Mouse (Mus musculus): ENCODE data around the gene Atg4a-ps.
"Not testable (repeated sequence)": the region's sequence is repeated elsewhere in the genome, so short reads cannot be mapped to it uniquely, and the experiment has no call there.

The Atg4a-ps gene

GRCm38 (mm10) chr3:103645968-103646367, at the start of gene Atg4a-ps:
Atg4a-ps (minus strand) TSS chr3:103646068.
- DNase-seq = not testable (repeated sequence)

DNA sequence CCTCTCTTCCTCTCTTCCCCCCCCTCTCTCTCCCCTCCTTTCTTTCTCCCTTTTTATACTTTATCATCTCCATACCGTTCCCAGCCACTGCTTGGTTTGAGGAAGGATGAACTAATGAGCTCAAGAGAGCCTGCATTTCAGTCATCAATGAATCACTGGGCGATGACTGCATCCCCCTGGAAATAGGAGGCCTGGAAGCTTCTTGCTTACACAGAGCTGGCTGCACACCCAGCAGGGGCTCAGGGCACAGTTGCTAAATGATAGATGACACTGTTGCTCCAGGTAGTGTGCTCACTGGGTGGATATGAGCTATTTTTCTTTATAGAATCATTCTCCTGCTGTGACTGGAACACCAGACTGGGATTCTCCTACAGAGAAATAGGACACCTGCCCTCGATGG, 49.7 kb upstream of the Atg4a-ps start:
- no peak for DNase-seq

GRCm38 (mm10) chr3:103690506-103690905, 44.6 kb upstream of the Atg4a-ps start:
- DNase-seq = peak; percentile 18

DNA sequence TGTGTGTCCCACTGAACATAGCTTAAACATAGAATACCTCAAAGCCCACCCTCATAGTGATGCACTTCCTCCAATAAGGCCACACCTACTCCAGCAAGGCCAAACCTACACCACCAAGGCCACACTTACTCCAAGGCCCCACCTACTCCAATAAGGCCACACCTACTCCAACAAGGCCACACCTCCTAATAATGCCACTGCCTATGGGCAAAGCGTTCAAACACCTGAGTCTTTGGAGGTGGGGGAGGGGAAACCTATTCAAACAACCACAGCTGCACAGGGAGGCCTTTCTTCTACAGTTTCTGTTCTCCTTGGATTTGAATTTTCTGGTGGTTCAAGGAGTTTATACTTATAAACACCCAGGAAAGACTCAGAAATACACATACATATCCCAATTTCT, 43.2 kb upstream of the Atg4a-ps start:
- DNase-seq = no peak

DNA sequence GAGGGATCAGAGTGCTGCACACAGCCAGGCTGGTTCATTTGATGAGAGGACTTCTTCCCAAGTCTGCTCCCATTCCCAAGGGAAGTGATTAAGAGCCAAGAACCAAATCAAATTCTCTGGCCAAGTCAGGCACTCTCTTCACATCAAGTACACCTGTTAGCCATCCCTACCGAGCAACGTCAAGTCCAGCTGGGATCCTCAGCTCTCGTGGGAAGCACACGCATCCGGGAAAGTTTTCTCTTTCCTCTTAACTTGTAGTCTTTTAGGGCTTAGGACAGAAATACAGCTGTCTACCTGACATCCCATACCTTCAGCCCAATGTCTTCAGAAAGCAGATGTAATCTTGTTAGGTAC, 38.1 kb upstream of the Atg4a-ps start:
- DNase-seq = no peak

DNA sequence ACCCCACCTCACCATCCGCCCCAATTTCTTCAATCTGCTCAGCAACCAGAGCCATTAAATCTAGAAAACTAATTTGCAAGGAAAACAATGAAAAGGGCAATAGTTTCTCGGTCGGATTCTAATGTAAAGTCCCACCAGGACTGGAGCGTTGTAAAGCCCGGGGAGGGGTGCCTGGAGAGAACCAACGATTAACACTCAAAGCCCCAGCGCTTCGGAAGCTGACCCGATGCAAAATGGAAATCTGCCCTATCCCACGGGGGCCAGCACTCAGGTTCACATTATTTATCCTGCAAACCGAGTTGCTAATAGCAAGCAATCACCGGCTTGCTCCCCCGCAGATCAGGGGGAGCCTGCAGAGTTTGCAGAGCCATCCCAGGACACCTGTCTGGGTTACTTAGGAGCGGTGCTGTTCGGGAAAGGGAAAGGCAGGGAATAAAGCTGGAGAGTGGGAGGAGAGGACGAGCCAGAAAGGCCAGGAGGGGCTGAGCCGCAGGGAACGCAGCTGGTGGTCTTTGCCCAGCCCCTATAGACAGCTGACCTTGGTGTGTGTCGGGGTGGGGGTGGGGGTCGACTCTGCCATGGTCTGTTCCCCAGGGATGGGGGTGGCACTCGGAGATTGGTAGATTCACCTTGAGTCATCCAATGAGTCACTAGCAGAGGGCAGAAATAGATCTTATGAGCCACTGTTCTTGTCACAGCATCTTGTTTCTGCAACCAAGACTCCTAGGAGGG, 37.5 kb upstream of the Atg4a-ps start:
- DNase-seq = no peak

DNA sequence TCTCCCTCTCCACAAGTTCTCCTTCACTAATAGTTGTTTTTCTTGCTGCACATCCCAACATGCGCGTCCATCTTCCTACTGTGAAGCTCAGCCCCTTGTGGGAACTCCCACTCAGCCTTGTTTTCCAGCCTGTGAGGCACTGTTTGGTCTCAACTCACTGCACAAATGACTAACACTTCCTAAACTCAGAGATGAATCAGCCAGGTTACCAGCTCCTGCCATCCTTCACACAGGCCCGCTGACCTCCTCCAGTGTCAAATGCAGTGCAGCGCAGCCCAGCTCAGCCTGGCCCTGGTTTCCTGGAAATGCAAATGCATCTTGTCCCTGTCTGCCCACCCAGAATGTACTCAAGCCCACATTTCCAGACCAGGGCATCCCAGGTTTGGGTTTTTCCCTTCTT, 36.6 kb upstream of the Atg4a-ps start:
- DNase-seq = no peak

GRCm38 (mm10) chr3:103678811-103679210, 32.9 kb upstream of the Atg4a-ps start:
- no peak for DNase-seq

DNA sequence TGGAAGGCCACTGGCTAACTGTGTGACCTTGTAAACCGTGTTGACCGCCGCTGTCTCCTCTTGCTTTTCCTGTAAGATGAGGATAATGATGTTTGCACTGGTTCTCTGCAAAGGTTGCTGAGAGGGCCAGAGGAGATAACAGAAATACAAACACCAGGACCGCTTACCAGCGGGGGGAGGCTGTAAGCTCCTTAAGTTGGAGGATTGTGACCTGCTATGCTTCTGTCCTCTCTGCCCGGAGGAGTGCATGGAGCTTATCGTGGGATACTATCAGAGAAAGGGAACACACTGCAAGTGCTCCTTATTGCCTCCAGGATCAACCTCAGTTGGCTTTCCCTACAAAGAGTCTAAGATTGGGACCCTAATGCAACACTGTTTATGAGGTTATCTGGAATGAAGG, 26.8 kb upstream of the Atg4a-ps start:
- DNase-seq = no peak

- DNase-seq = no peak
Measured at GRCm38 (mm10) chr3:103672113-103672512, 26.2 kb upstream of the Atg4a-ps start.

DNA sequence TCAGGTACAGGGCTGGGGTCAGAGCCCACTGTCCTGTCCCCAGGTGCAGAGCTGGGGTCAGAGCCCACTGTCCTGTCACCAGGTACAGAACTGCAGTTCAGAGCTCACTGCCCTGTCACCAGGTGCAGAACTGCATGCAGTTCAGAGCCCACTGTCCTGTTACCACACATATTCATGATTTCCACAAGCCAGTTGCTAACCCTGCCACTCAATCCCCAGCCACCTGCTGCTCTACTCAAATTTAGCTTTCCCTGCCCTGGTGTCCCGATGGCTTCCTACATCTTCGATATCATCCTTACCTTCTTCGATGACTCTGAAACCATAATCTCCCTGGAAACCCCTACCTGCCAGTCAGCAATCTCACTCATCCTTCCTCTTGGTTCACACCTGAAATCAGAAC, 17.5 kb upstream of the Atg4a-ps start:
- no peak for DNase-seq

GRCm38 (mm10) chr3:103661714-103662113, 15.8 kb upstream of the Atg4a-ps start:
- DNase-seq = no peak

GRCm38 (mm10) chr3:103660012-103660411, 14.1 kb upstream of the Atg4a-ps start:
- no peak for DNase-seq

DNA sequence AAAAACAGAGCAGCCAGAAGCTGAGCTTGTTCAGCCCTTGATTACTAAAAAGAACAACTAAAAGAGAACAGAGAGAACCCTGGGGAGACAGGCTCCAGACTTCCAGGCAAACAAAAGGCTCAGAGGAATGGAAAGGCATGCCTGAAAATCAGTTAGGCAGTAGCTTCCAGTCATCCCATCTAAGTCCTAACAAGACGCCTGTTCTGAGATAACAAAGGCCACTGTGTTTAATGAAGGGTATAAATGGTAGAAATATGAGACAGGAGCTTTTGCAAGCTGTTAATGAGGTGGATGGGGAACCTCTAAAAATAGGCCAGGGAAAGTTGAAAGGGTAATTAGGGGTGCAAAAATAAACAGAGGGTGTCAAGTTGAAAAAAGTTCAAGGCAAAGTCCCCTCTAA, 4.5 kb upstream of the Atg4a-ps start:
- DNase-seq = no peak

DNA sequence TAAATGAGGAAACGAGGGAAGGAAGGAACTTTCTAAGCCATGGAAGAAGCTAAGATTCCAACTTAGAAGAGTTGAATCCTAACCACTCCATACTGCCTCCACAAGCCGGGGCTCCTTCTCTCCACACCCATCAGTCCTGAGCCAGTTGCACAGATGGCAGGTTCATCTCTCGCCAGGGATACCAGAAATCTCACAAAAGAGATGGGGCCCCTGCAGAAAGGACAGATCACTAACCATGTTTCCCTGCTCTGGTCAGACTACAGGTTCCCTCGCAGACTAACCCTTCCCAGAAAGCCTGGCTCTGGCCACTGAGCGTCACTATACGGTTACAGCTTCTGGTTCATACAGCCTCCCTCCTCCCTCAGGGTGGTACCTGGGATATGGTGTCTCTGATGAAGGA, 3.8 kb upstream of the Atg4a-ps start:
- no peak for DNase-seq

DNA sequence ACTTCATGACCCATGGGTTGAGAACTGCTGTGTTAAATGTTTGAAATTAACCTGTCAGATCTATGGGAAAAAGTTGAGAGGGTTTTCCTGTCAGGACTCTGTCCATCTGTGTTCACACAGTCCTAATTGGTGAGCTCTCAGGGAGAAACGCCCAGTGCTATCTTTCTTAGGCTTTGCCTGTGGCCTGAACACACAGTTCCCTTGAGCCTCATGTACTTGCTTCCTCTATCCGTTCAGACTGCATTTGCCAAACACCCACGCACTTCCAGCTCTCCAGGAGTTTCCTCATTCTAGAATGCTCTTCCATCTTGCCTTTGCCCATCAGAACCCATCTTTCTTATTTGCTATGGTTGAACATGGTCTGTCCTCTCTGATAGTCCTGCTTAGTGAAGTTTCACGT, 2.6 kb upstream of the Atg4a-ps start:
- DNase-seq = no peak

DNA sequence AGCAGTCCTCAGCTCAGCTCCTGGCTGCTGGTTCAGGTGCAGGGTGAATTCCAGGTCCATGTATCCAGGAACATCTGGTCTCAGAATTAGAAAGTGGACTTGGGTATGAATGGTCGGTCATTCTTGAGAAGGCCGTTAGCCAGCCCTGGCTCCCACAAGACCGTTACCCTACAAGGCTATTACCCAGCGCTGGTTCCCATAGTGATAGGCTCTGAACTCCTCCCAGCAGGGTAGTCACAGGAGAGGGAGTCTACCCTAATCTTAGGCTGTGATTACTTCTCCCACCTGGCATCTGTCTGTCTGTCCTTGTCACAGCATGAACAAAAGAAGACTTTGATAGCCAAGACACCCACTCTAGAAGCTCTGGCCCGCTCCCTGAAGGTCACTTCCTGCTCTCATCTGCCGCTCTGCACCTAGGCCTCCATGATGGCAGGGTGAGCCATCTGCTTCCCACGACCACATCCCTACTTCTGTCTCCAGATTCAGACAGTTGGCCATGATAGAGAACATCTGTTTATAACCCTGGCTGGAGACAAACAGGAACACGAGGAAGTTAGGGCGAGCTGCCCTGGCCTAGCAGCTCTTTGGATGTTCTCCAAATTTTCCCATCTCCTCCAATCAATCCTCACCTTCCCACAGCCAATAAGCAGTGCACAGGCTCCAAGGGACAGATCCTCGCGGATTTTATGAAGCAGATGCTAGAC, 1.4 kb upstream of the Atg4a-ps start:
- DNase-seq = peak; percentile 46

DNA sequence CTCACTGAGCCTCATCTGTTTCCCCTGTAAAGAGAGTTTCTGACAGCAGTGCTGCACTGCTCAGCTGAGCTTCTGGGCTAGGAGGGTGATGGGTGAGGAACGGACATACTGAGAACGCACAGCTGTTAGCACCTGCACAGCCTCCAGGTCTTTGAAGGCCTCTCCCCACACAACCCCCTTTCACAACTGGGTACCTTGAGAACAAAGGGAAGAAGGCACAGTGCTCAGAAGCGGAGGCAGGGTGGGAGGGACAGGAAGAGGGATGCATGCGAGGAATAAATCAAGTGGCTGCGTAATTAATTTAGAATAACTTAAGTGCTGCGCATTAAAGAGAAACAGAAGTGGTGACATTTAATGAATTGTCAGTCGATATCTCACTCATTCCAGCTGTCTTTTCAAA, 4.6 kb downstream of the Atg4a-ps start:
- no peak for DNase-seq

DNA sequence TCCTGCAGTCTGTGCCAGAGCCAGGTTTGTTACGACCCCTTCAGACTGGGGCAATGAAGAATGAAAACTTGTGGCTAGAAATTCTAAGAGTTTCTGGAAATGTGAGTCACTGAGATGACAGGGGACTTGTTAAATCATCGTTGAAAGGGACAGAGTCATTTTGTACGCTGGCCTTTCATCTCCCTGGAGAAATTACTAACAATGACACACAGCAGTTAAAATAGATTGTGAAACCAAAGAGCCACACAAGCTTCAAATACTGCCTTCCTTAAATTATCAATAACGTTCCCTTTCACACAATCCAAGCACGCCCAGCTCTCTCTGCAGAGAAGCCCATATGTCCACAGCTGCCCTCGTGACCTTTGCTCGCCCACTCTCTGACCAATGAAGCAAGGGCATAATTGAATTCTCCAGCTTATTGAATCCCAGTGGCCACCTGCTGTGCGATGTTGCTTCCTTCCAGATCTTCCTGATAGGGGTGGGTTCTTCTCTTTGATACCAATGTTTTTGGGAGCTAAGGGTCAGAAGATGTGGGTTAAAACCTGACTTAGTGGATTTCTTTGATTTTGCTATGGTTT, 5.6 kb downstream of the Atg4a-ps start:
- no peak for DNase-seq

DNA sequence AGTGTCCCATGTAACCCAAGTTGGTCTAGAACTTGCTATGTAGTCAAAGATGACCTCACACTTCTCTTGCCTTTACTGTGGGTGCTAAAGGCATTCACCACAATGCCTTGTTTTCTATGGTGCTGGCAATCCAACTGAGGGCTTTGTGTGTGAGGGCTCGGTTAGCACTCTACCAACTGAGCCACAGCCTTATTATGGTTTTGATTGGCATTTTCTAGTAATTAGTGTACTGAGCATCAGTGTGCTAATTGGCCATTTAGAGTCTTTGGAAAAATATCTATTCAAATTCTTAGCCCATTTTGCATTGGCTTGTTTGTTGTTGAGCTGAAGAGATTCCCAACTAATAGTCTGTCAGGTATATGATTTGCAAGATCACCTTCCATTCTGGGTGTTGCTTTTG, 8.2 kb downstream of the Atg4a-ps start:
- DNase-seq = no peak

DNA sequence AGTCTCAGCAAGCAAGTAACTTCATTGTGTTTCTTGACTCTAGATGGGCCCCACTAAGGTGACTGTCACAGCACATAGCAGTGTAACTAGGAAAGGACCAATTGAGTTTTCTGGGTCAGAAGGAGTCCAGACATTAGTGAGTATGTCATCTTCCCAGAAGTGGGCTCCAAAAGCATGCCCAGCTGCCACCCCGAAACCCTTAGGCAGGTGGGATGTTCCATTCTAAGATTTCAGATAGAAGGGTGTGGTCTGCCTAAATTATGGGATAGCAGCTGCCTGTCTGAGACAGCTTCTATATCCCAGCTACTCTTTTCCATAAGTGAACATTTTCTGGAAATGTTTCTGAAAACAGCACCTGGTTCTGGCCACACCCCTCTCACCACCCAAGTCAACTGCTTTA, 11.6 kb downstream of the Atg4a-ps start:
- DNase-seq = no peak

GRCm38 (mm10) chr3:103633831-103634230, 12.0 kb downstream of the Atg4a-ps start:
- DNase-seq = no peak

DNA sequence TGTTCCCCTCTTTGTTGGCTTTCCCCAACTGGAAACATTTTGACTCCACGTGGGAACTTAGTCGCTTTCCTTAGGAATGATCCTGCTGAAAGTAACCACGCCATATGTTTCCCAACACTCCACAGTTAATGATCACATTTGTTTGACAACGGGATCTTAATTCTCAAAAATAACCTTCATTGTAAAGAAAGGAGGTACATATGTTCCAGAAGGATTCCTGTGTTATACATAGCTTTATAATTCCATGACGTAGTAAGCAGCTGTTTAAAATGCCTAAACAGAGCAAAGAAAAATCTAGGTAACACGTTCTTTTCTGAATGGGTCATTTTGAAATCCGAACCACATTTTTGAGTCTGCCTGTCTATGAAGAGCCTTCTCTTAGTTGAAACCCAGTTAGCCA, 12.7 kb downstream of the Atg4a-ps start:
- no peak for DNase-seq

DNA sequence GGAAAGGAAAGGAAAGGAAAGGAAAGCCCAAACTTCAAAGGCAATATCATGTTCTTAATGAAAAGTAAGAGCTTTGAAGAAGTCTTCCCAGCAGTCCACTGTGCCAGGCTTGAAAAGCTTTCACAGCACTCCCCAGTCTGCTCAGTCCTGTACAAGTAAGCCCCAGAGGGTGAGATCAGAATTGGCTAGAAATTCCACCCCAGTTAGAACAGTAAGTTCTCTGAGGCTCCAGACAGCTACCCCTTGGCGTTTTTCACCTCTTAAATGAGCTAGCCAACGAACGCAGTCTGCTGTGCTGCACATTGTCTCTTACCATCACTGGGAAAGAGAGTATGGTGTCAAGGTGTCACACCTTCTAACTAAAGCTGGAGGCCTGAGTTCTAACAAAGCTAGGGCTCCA, 18.2 kb downstream of the Atg4a-ps start:
- no peak for DNase-seq

DNA sequence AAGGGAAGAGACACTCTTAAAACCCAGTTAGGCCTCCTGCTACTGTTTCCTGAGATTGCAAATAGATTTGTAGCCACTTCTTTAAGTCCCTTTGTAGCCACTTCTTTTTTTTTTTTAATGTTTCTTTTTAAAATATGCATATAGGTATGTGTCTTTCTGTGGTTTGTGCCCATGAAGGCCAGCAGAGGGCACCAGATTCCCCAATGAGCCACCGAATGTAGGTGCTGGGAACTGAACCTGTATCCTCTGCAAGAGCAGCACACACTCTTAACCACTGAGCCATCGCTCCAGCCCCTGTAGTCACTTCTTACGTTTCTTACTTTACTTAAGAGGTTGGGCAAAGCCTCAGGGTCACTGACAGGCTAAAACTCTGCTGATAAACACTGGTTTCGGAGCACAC, 19.4 kb downstream of the Atg4a-ps start:
- DNase-seq = no peak

Data from lung, postnatal 14 days (tissue).